Mouse (Mus musculus): Measurements from ENCODE around the gene Itsn1.

Itsn1 gene

DNA sequence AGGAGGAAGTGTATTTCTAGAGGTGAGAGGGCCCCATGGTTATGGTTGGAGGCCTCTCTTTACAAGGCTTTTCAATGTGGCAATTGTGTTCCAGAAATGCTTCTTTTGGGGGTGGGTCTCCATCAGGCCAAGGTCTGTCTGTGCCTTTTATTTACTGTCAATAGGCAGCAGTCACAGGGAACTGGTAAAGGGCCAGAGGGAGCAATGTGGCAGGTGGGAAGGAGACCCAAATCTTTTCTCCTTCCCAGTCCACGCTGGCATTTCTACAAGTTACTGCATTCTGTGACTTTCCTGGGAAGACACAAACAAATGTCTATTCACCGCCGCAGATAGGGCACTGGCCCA lies 234.4 kb downstream of the Itsn1 start:
- DNase-seq: no peak

- no peak for DNase-seq
Observed at GRCm38 (mm10) chr16:91964308-91965178, 235.5 kb downstream of the Itsn1 start.

DNA sequence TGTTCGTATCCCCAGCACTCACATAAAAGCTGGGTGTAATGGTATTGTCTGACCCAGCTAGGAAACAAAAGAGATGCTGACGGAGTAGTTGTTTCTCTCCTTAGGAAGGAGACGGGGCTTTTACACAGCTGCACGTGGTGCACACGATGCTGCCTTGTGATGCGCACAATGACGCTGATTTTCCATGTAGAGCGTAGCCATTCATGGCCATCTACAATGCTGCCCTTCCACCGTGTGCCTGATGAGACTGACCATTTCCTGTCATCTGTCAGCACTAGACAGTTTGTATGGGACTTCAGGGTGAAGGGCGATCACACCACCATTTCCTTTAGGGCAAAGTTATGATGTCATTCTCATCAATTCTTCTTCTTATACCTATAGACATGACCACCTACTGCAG lies 239.6 kb downstream of the Itsn1 start:
- no peak for DNase-seq

- no peak for DNase-seq
Observed at GRCm38 (mm10) chr16:91969516-91970031, 240.5 kb downstream of the Itsn1 start.

Measured in right cerebral cortex, postnatal 4 days (tissue).